Mouse (Mus musculus) CH12.LX (cell line): ENCODE measurements at regions not wholly inside any gene's neighbourhood (a gene's known extent, or its start where the extent isn't known, plus 50 kb on each side); places are given as distances from the start of the nearest gene placed in this dataset.

Experiments
- DNase-seq: peaks from one replicate; pipeline ENCODE4 v3.0.0-alpha.2; 2013; ENCODE audit errors: extremely low read depth
- H3K27ac ChIP-seq: 2 replicates; pipeline ENCODE4 v1.5.1; 2012; ENCODE audit warnings: low read depth, mild to moderate bottlenecking, control low read depth, moderate library complexity; ENCODE audit not compliant: insufficient read depth
- H3K27me3 ChIP-seq: replicated peaks from 2 replicates; pipeline ENCODE3; 2012; ENCODE audit warnings: inconsistent platforms
- H3K36me3 ChIP-seq, 2 experiments: replicated peaks in 1 of 2; 2 replicates each; pipeline versions ENCODE3 to v1.6.1; 2012; ENCODE audit warnings: inconsistent platforms in 1 of 2, low read length in 1 of 2, mild to moderate bottlenecking in 1 of 2, mixed read lengths in 1 of 2, moderate library complexity in 1 of 2; ENCODE audit not compliant: control insufficient read depth in 1 of 2, insufficient read depth in 1 of 2
- H3K4me1 ChIP-seq, 2 experiments: 2 replicates each; pipeline ENCODE4 v1.6.1; 2012; ENCODE audit warnings: inconsistent platforms in 1 of 2, moderate library complexity in 1 of 2; ENCODE audit not compliant: insufficient read depth in 2 of 2, control insufficient read depth in 1 of 2
- H3K4me2 ChIP-seq: 2 replicates; pipeline ENCODE4 v1.6.1; 2012; ENCODE audit warnings: low read depth, mild to moderate bottlenecking, control low read depth; ENCODE audit not compliant: poor library complexity, insufficient read depth, severe bottlenecking
- H3K4me3 ChIP-seq, 3 experiments: fragments of 150-350 bp in 1 of 3; sonication (generic) in 1 of 3; replicated peaks in 1 of 3; 2 replicates each; pipeline versions ENCODE3 to v1.5.1; 2011 to 2012; ENCODE audit warnings: low read depth in 2 of 3, low read length in 2 of 3, mild to moderate bottlenecking in 2 of 3, moderate library complexity in 2 of 3, control low read depth in 1 of 3, improper control_type of control experiment in 1 of 3, inconsistent platforms in 1 of 3, mixed read lengths in 1 of 3; ENCODE audit not compliant: poor library complexity in 1 of 3
- H3K79me2 ChIP-seq: replicated peaks from 2 replicates; pipeline ENCODE4 v1.6.1; 2012; ENCODE audit warnings: mild to moderate bottlenecking, moderate library complexity; ENCODE audit not compliant: control insufficient read depth, poor library complexity, insufficient read depth, severe bottlenecking; ENCODE audit errors: extremely low read depth
- H3K9ac ChIP-seq: 2 replicates; pipeline ENCODE4 v1.6.1; 2012; ENCODE audit warnings: low read depth, mild to moderate bottlenecking, control low read depth, moderate library complexity; ENCODE audit not compliant: insufficient read depth
- H3K9me3 ChIP-seq: replicated peaks from 2 replicates; pipeline ENCODE3; 2012; ENCODE audit warnings: low read length, inconsistent platforms, mixed read lengths
- BHLHE40 ChIP-seq: IDR thresholded peaks from 2 replicates; pipeline ENCODE4 v1.6.1; 2011; ENCODE audit warnings: mild to moderate bottlenecking, low read depth, low read length, improper control_type of control experiment
- CHD1 ChIP-seq: IDR thresholded peaks from 2 replicates; pipeline ENCODE4 v1.6.1; 2012; ENCODE audit warnings: low read depth, low read length, improper control_type of control experiment, inconsistent platforms
- E2F4 ChIP-seq: IDR thresholded peaks from 2 replicates; pipeline ENCODE4 v1.6.1; 2011; ENCODE audit warnings: low read depth, low read length, improper control_type of control experiment; ENCODE audit not compliant: insufficient replicate concordance
- EP300 ChIP-seq: IDR thresholded peaks from 2 replicates; pipeline ENCODE4 v1.6.1; 2011; ENCODE audit warnings: low read length, improper control_type of control experiment
- GABPA ChIP-seq: IDR thresholded peaks from 2 replicates; pipeline ENCODE4 v1.6.1; 2012; ENCODE audit warnings: low read depth, low read length, improper control_type of control experiment, inconsistent platforms; ENCODE audit not compliant: insufficient replicate concordance
- HCFC1 ChIP-seq: IDR thresholded peaks from 2 replicates; pipeline ENCODE4 v1.6.1; 2012; ENCODE audit warnings: low read depth, mild to moderate bottlenecking, inconsistent platforms, low read length, improper control_type of control experiment
- IRF4 ChIP-seq: IDR thresholded peaks from 2 replicates; pipeline ENCODE4 v1.6.1; 2014; ENCODE audit warnings: low read depth, mild to moderate bottlenecking, inconsistent platforms, low read length, improper control_type of control experiment
- JUN ChIP-seq: IDR thresholded peaks from 2 replicates; pipeline ENCODE4 v1.6.1; 2011; ENCODE audit warnings: low read depth, mild to moderate bottlenecking, low read length, improper control_type of control experiment, moderate library complexity; ENCODE audit not compliant: insufficient read depth
- JUND ChIP-seq: conservative IDR thresholded peaks from 2 replicates; pipeline ENCODE4 v1.6.1; 2011; ENCODE audit warnings: low read depth, low read length, improper control_type of control experiment
- KAT2A ChIP-seq: IDR thresholded peaks from 2 replicates; pipeline ENCODE4 v1.6.1; 2012; ENCODE audit warnings: low read length, improper control_type of control experiment, inconsistent platforms; ENCODE audit not compliant: insufficient replicate concordance
- MAZ ChIP-seq: IDR thresholded peaks from 2 replicates; pipeline ENCODE4 v1.6.1; 2012; ENCODE audit warnings: low read depth, mild to moderate bottlenecking, inconsistent platforms, low read length, improper control_type of control experiment, moderate library complexity
- MEF2A ChIP-seq: IDR thresholded peaks from 2 replicates; pipeline ENCODE4 v1.6.1; 2014; ENCODE audit warnings: low read depth, mild to moderate bottlenecking, inconsistent platforms, low read length, improper control_type of control experiment, borderline replicate concordance
- MXI1 ChIP-seq: IDR thresholded peaks from 2 replicates; pipeline ENCODE4 v1.6.1; 2011; ENCODE audit warnings: mild to moderate bottlenecking, low read depth, low read length, improper control_type of control experiment
- MYC ChIP-seq: IDR thresholded peaks from 2 replicates; pipeline ENCODE4 v1.6.1; 2011; ENCODE audit warnings: low read depth, mild to moderate bottlenecking, improper control_type of control experiment, low read length
- NRF1 ChIP-seq: IDR thresholded peaks from 2 replicates; pipeline ENCODE4 v1.6.1; 2014; ENCODE audit warnings: low read depth, mild to moderate bottlenecking, inconsistent platforms, low read length, improper control_type of control experiment, moderate library complexity
- POLR2AphosphoS2 ChIP-seq: IDR thresholded peaks from 2 replicates; pipeline ENCODE4 v1.6.1; 2011; ENCODE audit warnings: low read depth, low read length, improper control_type of control experiment
- RCOR1 ChIP-seq: conservative IDR thresholded peaks from 2 replicates; pipeline ENCODE4 v1.6.1; 2012; ENCODE audit warnings: low read depth, mild to moderate bottlenecking, inconsistent platforms, low read length, improper control_type of control experiment
- SMC3 ChIP-seq: IDR thresholded peaks from 2 replicates; pipeline ENCODE4 v1.6.1; 2011; ENCODE audit warnings: low read depth, low read length, improper control_type of control experiment
- TBP ChIP-seq: conservative IDR thresholded peaks from 2 replicates; pipeline ENCODE4 v1.6.1; 2011; ENCODE audit warnings: low read depth, low read length, improper control_type of control experiment
- USF1 ChIP-seq: IDR thresholded peaks from 2 replicates; pipeline ENCODE4 v1.6.1; 2014; ENCODE audit warnings: low read depth, mild to moderate bottlenecking, inconsistent platforms, low read length, improper control_type of control experiment
- ZC3H11A ChIP-seq: IDR thresholded peaks from 2 replicates; pipeline ENCODE4 v1.6.1; 2012; ENCODE audit warnings: low read depth, mild to moderate bottlenecking, inconsistent platforms, low read length, improper control_type of control experiment
- ZMIZ1 ChIP-seq: IDR thresholded peaks from 2 replicates; pipeline ENCODE4 v1.6.1; 2012; ENCODE audit warnings: low read depth, mild to moderate bottlenecking, inconsistent platforms, low read length, improper control_type of control experiment
- ZNF384 ChIP-seq: IDR thresholded peaks from 2 replicates; pipeline ENCODE4 v1.6.1; 2012; ENCODE audit warnings: low read depth, low read length, improper control_type of control experiment, inconsistent platforms
- dilution Hi-C: fragments of 300-500 bp; cut with MboI; formaldehyde crosslinking; loops from 2 replicates; pipeline ENCODE4 v1.14.3; 2020; ENCODE audit warnings: low sequenced_read_pairs; ENCODE audit not compliant: extremely low pct_unique_long_range_greater_than_20kb, extremely low pct_ligation_motif_present
- in situ Hi-C: fragments of 300-500 bp; cut with MboI; formaldehyde crosslinking; loops from 3 replicates; pipeline ENCODE4 v1.14.3; 2019; ENCODE audit warnings: low sequenced_read_pairs, low pct_ligation_motif_present, low pct_unique_long_range_greater_than_20kb, mixed read lengths

DNA sequence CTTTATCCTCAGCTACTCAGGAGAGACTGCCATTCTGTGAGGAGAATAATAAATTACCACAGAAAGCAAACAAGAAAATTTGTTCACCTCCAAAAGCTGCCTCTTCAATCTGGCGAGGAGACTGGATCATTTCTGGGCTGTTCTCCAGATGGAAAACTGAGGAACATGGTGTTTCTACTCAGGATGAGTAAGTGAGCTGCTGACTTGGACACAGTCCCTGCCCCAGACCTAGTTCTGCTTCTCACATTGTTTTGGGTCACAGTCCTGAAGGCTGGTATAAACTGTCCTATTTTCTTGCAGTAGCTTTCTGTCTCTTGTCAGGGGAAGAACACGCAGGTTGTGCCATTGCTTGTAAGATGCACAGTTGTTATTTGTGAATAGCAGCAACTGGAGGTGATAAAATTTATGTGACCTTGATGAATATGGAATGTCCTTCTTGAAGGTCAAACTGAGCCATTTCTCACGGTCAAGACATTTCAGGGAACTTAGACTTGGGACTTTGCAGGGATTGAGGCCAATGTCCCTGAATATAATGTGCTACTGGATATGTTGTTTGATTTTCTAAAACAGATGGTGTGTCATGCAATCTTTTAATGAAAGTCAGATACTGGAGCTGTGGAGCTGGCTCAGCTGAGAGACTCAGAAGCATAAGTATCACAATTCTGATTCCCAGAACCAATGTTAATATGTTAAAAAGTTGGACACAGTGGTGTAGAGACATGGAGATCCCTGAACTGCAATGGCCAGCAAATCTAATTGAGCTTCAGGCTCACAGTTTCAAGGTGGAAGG is 102.2 kb downstream of the Edn1 start:
- dilution Hi-C loops: no loop called here
- H3K36me3 ChIP-seq: no peaks in the 10 kb centered on the region

DNA sequence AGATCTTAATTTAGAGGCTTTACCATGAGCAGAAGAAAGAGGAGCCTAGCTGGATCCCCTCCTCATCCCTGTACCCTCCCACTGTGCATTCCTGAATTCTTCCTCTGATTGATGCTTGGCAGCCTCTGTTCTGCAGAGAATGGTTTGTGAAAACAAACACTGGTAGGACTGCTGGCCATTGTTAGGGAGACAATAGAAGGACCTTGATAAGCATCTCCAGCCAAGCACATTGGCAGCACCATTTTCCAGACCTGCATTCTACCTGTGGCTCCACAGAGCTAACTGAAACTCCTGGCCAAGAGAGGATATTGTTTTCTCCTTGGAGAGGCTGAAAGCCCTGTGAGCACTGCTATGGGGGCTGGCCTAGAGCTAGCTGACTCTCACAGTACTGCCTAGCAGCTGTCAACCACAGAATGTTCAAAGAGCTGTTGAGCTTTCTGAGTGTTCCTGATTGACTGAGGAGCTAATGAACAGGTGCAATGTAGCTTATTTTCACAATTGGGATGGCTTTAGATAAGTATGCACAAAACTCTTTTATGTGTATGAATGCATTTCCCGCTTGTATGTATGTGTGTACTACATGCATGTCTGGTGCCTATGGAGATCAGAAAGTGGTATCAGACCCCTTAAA is 111.5 kb downstream of the Edn1 start:
- Histone ChIP-seq H3K9me3 (no peaks in the 10 kb centered on the region), H3K79me2 (no peaks in the 10 kb centered on the region), H3K27me3 (no peaks in the 10 kb centered on the region), H3K36me3 (no peaks in the 10 kb centered on the region), H3K27ac (no peak overlapping the region), H3K4me1 (no peaks in the 10 kb centered on the region), H3K9ac (no peak overlapping the region), H3K4me2 (no peak overlapping the region), H3K4me3 (no peak overlapping the region)
- DNase-seq: no peak
- no peak for TF ChIP-seq TBP
- no peak for TF ChIP-seq ZMIZ1
- TF ChIP-seq ZNF384: no peak
- TF ChIP-seq MAZ: no peak
- TF ChIP-seq POLR2AphosphoS2: no peak
- TF ChIP-seq NRF1: no peak
- no peak for TF ChIP-seq MEF2A
- TF ChIP-seq E2F4: no peak
- TF ChIP-seq MYC: no peak
- no peak for TF ChIP-seq KAT2A
- no peak for TF ChIP-seq JUND
- dilution Hi-C loops (no loop called here), in situ Hi-C loops (no loop called here)

More for the DNA sequence above, 102.2 kb downstream of the Edn1 start:
- in situ Hi-C loops: no loop called here
- no peaks in the 10 kb centered on the region for H3K79me2 ChIP-seq
- H3K4me3 ChIP-seq: no peak overlapping the region
- no peak overlapping the region for H3K4me2 ChIP-seq
- no peak overlapping the region for H3K9ac ChIP-seq
- no peak for DNase-seq
- TF ChIP-seq CHD1: no peak
- no peak for TF ChIP-seq MXI1
- TF ChIP-seq MEF2A: no peak
- no peak for TF ChIP-seq BHLHE40
- no peak for TF ChIP-seq IRF4
- no peak for TF ChIP-seq USF1
- TF ChIP-seq RCOR1: no peak
- TF ChIP-seq MYC: no peak
- TF ChIP-seq JUN: no peak
- TF ChIP-seq ZC3H11A: no peak
- TF ChIP-seq GABPA: no peak
- TF ChIP-seq E2F4: no peak
- no peak for TF ChIP-seq TBP
- no peak for TF ChIP-seq ZMIZ1
- no peak for TF ChIP-seq HCFC1
- no peak for TF ChIP-seq SMC3
- no peak for TF ChIP-seq EP300
- H3K9me3 ChIP-seq: no peaks in the 10 kb centered on the region
- H3K27me3 ChIP-seq: peaks cover 2% of the 10 kb centered on the region
- H3K4me1 ChIP-seq: no peaks in the 10 kb centered on the region
- H3K27ac ChIP-seq: no peak overlapping the region
